Mouse (Mus musculus): ENCODE data around the gene Cdk18.

GRCm38 (mm10) chr1:132159681-132160080 is 20.2 kb upstream of the Cdk18 start:
- no peak for TF ChIP-seq CTCF (IDR thresholded peaks at IDR 0.05; ENCODE audit: low read depth)
- no peak for TF ChIP-seq EP300 (IDR thresholded peaks at IDR 0.05; ENCODE audit: low read depth)
